Mouse (Mus musculus): Measurements from ENCODE around the gene Mslnl. TPM values are rescaled to one million over a fixed set of nuclear protein-coding genes. Genes with fewer than 3 reads are reported as not detected.

Mslnl gene
- polyA plus RNA-seq, 1 experiment from 2014 or later = not detected

- H3K9me3 ChIP-seq (ENCODE audit: control insufficient read depth) = no peaks in the 10 kb centered on the region
- H3K4me3 ChIP-seq (ENCODE audit: low read depth, low read length) = no peak overlapping the region
- no peak overlapping the region for H3K27ac ChIP-seq (ENCODE audit: low read depth, low read length)
- no peak for TF ChIP-seq CTCF (IDR thresholded peaks at IDR 0.05; ENCODE audit: low read depth)
- no peak overlapping the region for H3K9ac ChIP-seq (ENCODE audit: low read depth, low read length)
- no peak for ATAC-seq
- WGBS = 98% methylated on average over 5 of the region's 5 CpGs
- H3K36me3 ChIP-seq (ENCODE audit: control insufficient read depth, insufficient read depth) = peaks cover 24% of the 10 kb centered on the region; the same call in 1 of the 2 replicates
- peaks cover 14% of the 10 kb centered on the region for H3K27me3 ChIP-seq (replicated peaks; ENCODE audit: control insufficient read depth, insufficient read depth, low read length)
- no peaks in the 10 kb centered on the region; the same call in 1 of the 2 replicates for H3K4me1 ChIP-seq (replicated peaks; ENCODE audit: control insufficient read depth, insufficient read depth, low read length)
- H3K4me2 ChIP-seq (replicated peaks; ENCODE audit: low read depth) = no peak overlapping the region
Measured at GRCm38 (mm10) chr17:25721476-25721875, 14.4 kb upstream of the Mslnl start.

- H3K4me3 ChIP-seq (ENCODE audit: low read depth, low read length) = no peak overlapping the region
- H3K27ac ChIP-seq (ENCODE audit: low read depth, low read length) = no peak overlapping the region
- WGBS = 97% methylated on average over 19 of the region's 19 CpGs
- no peak for ATAC-seq
- no peak overlapping the region for H3K4me2 ChIP-seq (replicated peaks; ENCODE audit: low read depth)
- no peaks in the 10 kb centered on the region for H3K9me3 ChIP-seq (ENCODE audit: control insufficient read depth)
- H3K9ac ChIP-seq (ENCODE audit: low read depth, low read length) = no peak overlapping the region
- H3K36me3 ChIP-seq (ENCODE audit: control insufficient read depth, insufficient read depth) = peaks cover 24% of the 10 kb centered on the region; the same call in 1 of the 2 replicates
- H3K4me1 ChIP-seq (replicated peaks; ENCODE audit: control insufficient read depth, insufficient read depth, low read length) = peaks cover 4% of the 10 kb centered on the region; the same call in 1 of the 2 replicates
- TF ChIP-seq CTCF (IDR thresholded peaks at IDR 0.05; ENCODE audit: low read depth) = no peak
- no peaks in the 10 kb centered on the region for H3K27me3 ChIP-seq (replicated peaks; ENCODE audit: control insufficient read depth, insufficient read depth, low read length)
Measured at GRCm38 (mm10) chr17:25723470-25723869, 12.4 kb upstream of the Mslnl start.

- Histone ChIP-seq H3K27me3 (replicated peaks; ENCODE audit: control insufficient read depth, insufficient read depth, low read length) (no peaks in the 10 kb centered on the region), H3K4me1 (replicated peaks; ENCODE audit: control insufficient read depth, insufficient read depth, low read length) (peaks cover 4% of the 10 kb centered on the region; the same call in 1 of the 2 replicates), H3K36me3 (ENCODE audit: control insufficient read depth, insufficient read depth) (peaks cover 24% of the 10 kb centered on the region; the same call in 1 of the 2 replicates), H3K4me2 (replicated peaks; ENCODE audit: low read depth) (no peak overlapping the region), H3K4me3 (ENCODE audit: low read depth, low read length) (no peak overlapping the region), H3K9ac (ENCODE audit: low read depth, low read length) (no peak overlapping the region), H3K9me3 (ENCODE audit: control insufficient read depth) (no peaks in the 10 kb centered on the region), H3K27ac (ENCODE audit: low read depth, low read length) (no peak overlapping the region)
- peak; percentile 56 for TF ChIP-seq CTCF (IDR thresholded peaks at IDR 0.05; ENCODE audit: low read depth)
- ATAC-seq = no peak
- WGBS = 79% methylated on average over 7 of the region's 7 CpGs
Measured at GRCm38 (mm10) chr17:25723919-25724318, 11.9 kb upstream of the Mslnl start.

GRCm38 (mm10) chr17:25725264-25725663, 10.6 kb upstream of the Mslnl start:
- H3K4me1 ChIP-seq (replicated peaks; ENCODE audit: control insufficient read depth, insufficient read depth, low read length) = peaks cover 4% of the 10 kb centered on the region; the same call in 1 of the 2 replicates
- H3K36me3 ChIP-seq (ENCODE audit: control insufficient read depth, insufficient read depth) = peaks cover 24% of the 10 kb centered on the region; the same call in 1 of the 2 replicates
- no peak for ATAC-seq
- H3K9me3 ChIP-seq (ENCODE audit: control insufficient read depth) = no peaks in the 10 kb centered on the region
- H3K27ac ChIP-seq (ENCODE audit: low read depth, low read length) = no peak overlapping the region
- H3K4me2 ChIP-seq (replicated peaks; ENCODE audit: low read depth) = no peak overlapping the region
- WGBS = 86% methylated on average over 6 of the region's 6 CpGs
- no peak overlapping the region for H3K4me3 ChIP-seq (ENCODE audit: low read depth, low read length)
- no peaks in the 10 kb centered on the region for H3K27me3 ChIP-seq (replicated peaks; ENCODE audit: control insufficient read depth, insufficient read depth, low read length)
- TF ChIP-seq CTCF (IDR thresholded peaks at IDR 0.05; ENCODE audit: low read depth) = no peak
- H3K9ac ChIP-seq (ENCODE audit: low read depth, low read length) = no peak overlapping the region

- Histone ChIP-seq H3K27ac (ENCODE audit: low read depth, low read length) (no peak within 1 kb of the TSS), H3K4me2 (replicated peaks; ENCODE audit: low read depth) (peak within 1 kb of the TSS; percentile 93), H3K4me3 (ENCODE audit: low read depth, low read length) (peak within 1 kb of the TSS; percentile 59), H3K36me3 (ENCODE audit: control insufficient read depth, insufficient read depth) (peaks cover 8% of the 10 kb centered on the region; the same call in 1 of the 2 replicates), H3K9ac (ENCODE audit: low read depth, low read length) (peak within 1 kb of the TSS; percentile 72), H3K4me1 (replicated peaks; ENCODE audit: control insufficient read depth, insufficient read depth, low read length) (peaks cover 4% of the 10 kb centered on the region; the same call in 1 of the 2 replicates), H3K9me3 (ENCODE audit: control insufficient read depth) (no peaks in the 10 kb centered on the region), H3K27me3 (replicated peaks; ENCODE audit: control insufficient read depth, insufficient read depth, low read length) (no peaks in the 10 kb centered on the region)
- WGBS = under 1% methylated on average over 37 of the region's 37 CpGs
- TF ChIP-seq CTCF (IDR thresholded peaks at IDR 0.05; ENCODE audit: low read depth) = no peak
- ATAC-seq = peak; percentile 98
Measured at GRCm38 (mm10) chr17:25727265-25728008, 8.4 kb upstream of the Mslnl start, which contains the start of the genes Chtf18 and Rpusd1. Chtf18 (minus strand) TSS chr17:25727419. Rpusd1 (plus strand) TSS chr17:25727670.

- H3K27ac ChIP-seq (ENCODE audit: low read depth, low read length) = no peak overlapping the region
Measured at GRCm38 (mm10) chr17:25728009-25728270, 7.9 kb upstream of the Mslnl start.

More at GRCm38 (mm10) chr17:25728009-25728270, 7.9 kb upstream of the Mslnl start:
- Histone ChIP-seq H3K4me2 (replicated peaks; ENCODE audit: low read depth) (peak overlapping the region; percentile 89), H3K27me3 (replicated peaks; ENCODE audit: control insufficient read depth, insufficient read depth, low read length) (no peaks in the 10 kb centered on the region), H3K9ac (ENCODE audit: low read depth, low read length) (peak overlapping the region; percentile 72), H3K36me3 (ENCODE audit: control insufficient read depth, insufficient read depth) (peaks cover 3% of the 10 kb centered on the region; the same call in 1 of the 2 replicates), H3K9me3 (ENCODE audit: control insufficient read depth) (no peaks in the 10 kb centered on the region), H3K4me1 (replicated peaks; ENCODE audit: control insufficient read depth, insufficient read depth, low read length) (peaks cover 4% of the 10 kb centered on the region; the same call in 1 of the 2 replicates), H3K4me3 (ENCODE audit: low read depth, low read length) (peak overlapping the region; percentile 59)
- no peak for ATAC-seq
- no peak for TF ChIP-seq CTCF (IDR thresholded peaks at IDR 0.05; ENCODE audit: low read depth)
- 12% methylated on average over 4 of the region's 4 CpGs for WGBS

Measured in intestine, postnatal 0 days (tissue).